Mouse (Mus musculus) left cerebral cortex, postnatal 36 days (tissue): ENCODE results near the gene Arhgap40. TPM values are rescaled to one million over a fixed set of nuclear protein-coding genes. Genes with fewer than 3 reads are reported as not detected.

ENCODE experiments used
- DNase-seq, 2 experiments: peaks; one replicate each; pipeline ENCODE4 v3.0.0; 2021 to 2022; ENCODE audit warnings: low spot score in 2 of 2, mixed read lengths in 1 of 2
- intact Hi-C: fragments of 180-260 bp; cut with DNase I; formaldehyde crosslinking; loops from one replicate; pipeline ENCODE4 v1.15.1; 2025
- total RNA-seq, 2 experiments: library from RNA; stranded (reverse); gene quantifications; 2 replicates each; pipeline ENCODE4 v1.2.3; 2021

Gene Arhgap40
- total RNA-seq: not detected

DNA sequence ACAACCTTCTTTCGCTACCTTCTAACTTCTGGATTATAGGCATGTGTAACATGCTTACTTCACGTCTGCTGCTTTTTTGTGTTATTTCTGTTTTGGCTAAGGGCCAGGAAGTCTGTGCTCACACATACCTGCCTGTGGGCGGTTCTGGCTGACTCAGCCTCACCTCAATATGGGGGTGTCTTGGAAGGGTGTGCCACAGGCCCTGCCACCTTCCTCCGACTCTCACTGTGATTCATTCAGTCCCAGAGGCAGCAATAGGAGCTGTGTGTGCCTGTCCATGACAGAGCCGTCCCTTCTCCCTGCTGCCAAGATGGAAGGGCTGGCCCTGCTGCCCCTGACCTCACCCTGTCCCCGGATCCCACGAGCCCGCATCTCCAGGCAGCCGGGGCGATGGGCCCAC is at the start of gene Arhgap40:
Gene Arhgap40, plus strand, starts transcription at position 269 of the 400 bp plus-strand sequence.
- no peak for DNase-seq
- intact Hi-C loops: no loop called here

DNA sequence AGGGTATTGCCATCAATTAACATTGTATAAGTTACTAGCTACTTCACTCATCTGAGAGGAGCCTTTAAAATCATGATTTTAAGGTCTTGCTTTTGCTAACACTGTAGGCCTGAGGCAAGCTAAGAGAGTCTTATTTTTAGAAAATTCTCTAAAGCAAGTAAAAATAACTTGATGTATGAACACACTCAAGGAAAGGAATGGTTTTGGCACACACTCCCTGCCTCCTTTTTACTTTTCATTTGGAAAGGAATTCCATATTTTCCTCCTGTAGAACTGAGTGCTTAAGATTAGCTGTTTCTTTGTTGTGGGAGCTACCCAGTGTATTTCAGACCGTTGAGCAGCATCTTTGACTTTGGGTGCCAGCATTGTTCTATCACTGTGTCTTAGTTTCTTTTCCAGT is 38.4 kb upstream of the Arhgap40 start:
- intact Hi-C loops: no loop called here

DNA sequence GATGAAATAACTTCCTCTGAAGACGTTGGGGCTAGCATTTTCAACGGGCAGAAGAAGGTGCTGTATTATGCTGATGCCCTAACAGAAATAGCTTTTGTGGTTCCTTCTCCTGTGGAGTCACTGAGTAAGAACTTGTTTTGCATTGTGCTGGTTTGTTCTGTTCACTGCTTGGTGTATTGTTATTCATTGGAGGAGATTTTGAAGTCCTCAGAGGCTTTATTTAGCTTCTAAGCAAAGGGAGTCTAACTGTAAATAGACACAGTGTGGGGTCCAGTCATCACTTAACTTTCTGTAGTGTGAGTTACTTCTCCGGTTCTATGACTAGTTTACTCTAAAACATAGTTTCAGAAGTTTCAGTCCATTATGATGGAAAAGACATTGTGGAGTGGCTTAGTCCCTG is 35.0 kb upstream of the Arhgap40 start:
- intact Hi-C loops: no loop called here
- DNase-seq: no peak

More for the DNA sequence above, 38.4 kb upstream of the Arhgap40 start:
- no peak for DNase-seq

DNA sequence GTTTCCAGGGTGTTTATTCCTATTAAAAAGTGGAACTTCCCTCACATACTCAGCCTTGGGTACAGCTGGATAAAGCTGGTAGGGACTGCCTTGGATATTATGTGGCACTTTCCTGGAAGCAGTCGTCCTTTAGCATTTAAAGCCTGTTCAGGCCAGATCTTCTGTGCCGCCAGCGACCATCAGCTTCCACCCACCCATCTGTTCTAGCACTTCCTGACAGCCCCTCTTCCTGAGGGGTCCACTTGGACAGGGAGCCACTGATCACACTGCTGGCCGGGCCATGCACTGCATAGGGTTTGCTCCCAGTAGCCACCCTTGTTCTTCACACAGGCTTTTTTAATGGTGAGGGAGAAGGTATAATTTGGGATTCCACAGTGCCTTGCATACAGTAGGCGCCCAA is 14.1 kb upstream of the Arhgap40 start:
- no peak for DNase-seq
- intact Hi-C loops: no loop called here

- intact Hi-C loops: no loop called here
These were observed 10.5 kb upstream of the Arhgap40 start, which contains the start of gene Adig for GRCm38 (mm10) chr2:158501836-158502812. Gene Adig, plus strand, starts transcription at chr2:158502612.

GRCm38 (mm10) chr2:158503226-158503625 is 9.4 kb upstream of the Arhgap40 start:
- DNase-seq: no peak

More at GRCm38 (mm10) chr2:158501836-158502812, 10.5 kb upstream of the Arhgap40 start, which contains the start of gene Adig:
- DNase-seq: no peak

GRCm38 (mm10) chr2:158503671-158504070 is 8.9 kb upstream of the Arhgap40 start:
- intact Hi-C loops: no loop called here
- no peak for DNase-seq

More at GRCm38 (mm10) chr2:158503226-158503625, 9.4 kb upstream of the Arhgap40 start:
- intact Hi-C loops: no loop called here

DNA sequence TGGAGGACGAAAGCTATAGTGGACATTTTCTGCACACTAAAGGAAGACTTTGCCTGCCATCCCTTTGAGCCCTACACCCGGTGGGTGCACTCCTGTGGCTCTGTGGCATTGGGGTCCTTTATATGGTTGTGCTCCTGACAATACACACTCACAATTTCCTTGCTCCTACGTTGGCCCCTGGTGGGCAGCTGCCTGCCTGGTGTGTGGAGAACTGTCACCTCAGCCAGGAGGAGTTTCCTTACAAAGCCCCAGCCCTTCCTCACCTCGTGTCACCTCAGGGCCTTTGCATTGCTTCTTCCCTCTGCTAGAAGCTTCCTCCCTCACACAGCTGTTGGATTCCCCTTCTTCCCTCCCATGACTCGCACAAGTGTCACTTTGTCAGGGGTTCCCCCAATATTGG is 6.1 kb upstream of the Arhgap40 start:
- intact Hi-C loops: no loop called here
- DNase-seq: no peak

- intact Hi-C loops: no loop called here
- DNase-seq: no peak
These were observed 5.5 kb upstream of the Arhgap40 start for GRCm38 (mm10) chr2:158507046-158507445.

- intact Hi-C loops: no loop called here
- DNase-seq: no peak
These were observed 1.9 kb upstream of the Arhgap40 start for GRCm38 (mm10) chr2:158510665-158511064.

GRCm38 (mm10) chr2:158513821-158514336 is 1.3 kb downstream of the Arhgap40 start:
- intact Hi-C loops: no loop called here
- DNase-seq: no peak

DNA sequence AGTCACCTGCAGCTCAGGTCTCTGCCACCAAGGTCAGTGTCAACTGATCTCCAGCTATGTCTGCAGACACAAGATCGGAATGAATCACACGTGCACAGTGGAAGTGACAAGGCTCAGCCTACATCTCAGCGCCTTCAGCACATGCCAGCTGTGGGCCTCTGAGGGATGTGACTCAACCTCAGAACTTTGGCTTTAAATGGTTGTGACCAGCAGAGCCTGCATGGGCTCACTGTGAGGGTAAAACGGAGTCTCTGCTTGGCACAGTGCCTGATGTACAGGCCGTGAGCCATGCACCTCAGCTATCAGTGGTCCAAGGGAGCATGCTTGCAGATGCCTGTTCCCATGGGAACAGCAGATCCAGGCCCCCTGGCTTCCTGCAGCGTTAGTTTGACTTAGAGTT is 6.0 kb downstream of the Arhgap40 start:
- intact Hi-C loops: no loop called here
- DNase-seq: no peak

- no peak for DNase-seq
- intact Hi-C loops: no loop called here
These were observed 6.5 kb downstream of the Arhgap40 start for GRCm38 (mm10) chr2:158519071-158519470.

GRCm38 (mm10) chr2:158519800-158520199 is 7.2 kb downstream of the Arhgap40 start:
- intact Hi-C loops: no loop called here

DNA sequence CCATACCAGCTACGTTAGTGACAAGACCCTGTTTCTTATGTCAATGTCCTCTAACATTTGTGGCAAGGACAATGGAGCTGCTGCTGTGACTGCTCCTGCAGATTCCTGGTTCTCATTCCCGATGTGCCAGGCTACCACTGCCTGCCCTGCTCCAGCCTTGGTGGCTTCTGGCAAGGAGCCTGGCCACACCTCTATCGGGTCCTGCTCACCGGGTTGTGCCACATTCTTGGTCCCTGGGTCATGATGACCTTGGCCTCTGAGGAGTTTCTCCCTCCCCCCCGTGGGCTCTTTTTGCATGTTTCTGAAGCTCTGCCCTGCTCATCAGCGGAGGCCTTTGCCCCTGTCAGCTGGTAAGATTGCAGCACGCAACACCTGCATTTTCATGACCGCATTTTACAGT is 10.5 kb downstream of the Arhgap40 start:
- no peak for DNase-seq
- intact Hi-C loops: no loop called here

More at GRCm38 (mm10) chr2:158519800-158520199, 7.2 kb downstream of the Arhgap40 start:
- no peak for DNase-seq

DNA sequence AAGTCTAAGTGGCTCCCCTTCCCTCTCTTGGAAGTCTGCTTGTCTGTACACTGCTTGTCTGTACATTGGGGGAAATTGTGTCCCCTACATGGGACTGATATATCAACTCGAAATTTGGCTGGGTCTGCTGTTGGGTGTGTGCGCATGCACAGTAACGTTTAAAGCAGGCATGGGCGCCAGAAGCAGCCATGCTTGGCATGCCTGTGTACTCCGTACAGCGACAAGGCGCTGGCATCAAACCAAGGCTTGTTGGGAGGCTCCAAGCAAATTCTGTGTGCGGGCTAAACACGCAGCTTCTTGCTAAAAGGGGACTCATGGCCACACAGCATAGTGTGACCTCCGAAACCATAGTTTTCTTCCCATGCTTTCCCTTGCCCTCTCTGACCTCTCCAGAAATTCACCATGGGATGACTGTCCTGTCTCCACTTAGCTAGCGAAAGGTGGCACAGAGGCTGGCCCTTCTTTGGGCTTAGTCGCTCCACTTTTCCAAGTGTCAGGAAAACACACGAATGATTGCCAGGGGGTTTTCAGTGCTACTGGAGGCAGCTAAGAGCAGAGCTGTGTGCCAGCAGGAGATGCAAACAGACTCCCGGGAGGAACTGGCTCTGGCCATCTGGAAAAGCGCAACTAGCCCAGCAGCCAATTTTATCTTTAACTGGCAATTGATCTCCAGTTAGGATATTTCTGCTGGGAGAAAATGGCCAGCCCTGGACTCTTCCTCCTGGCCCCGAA is 11.7 kb downstream of the Arhgap40 start:
- intact Hi-C loops: no loop called here
- no peak for DNase-seq

GRCm38 (mm10) chr2:158534090-158534489 is 21.5 kb downstream of the Arhgap40 start:
- intact Hi-C loops: loop anchor here (5.0 kb wide), 1 partner anchor 478 kb away; no protein-coding TSS in a partner anchor
- peak; percentile 49 to 63 for DNase-seq

DNA sequence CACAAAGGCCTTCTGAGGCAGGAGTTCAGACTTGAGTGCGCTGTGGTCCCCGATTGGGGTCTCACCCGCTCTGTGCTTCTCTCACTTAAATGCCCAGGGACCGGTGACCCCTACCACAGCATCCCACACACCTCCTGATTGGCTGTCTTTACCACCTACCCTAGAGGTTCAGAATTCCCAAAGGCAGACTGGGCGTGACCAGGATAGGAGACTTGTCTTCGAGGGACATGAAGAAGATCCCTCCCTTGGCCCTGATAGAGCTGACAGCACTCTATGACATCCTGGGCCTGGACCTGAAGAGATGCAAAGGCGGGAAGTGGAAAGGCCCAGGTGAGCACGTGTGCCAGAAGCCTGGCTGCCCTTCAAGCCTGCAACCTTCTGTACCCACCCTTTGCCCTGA is 22.0 kb downstream of the Arhgap40 start:
- no peak for DNase-seq
- intact Hi-C loops: loop anchor here (5.0 kb wide), 1 partner anchor 478 kb away; no protein-coding TSS in a partner anchor

DNA sequence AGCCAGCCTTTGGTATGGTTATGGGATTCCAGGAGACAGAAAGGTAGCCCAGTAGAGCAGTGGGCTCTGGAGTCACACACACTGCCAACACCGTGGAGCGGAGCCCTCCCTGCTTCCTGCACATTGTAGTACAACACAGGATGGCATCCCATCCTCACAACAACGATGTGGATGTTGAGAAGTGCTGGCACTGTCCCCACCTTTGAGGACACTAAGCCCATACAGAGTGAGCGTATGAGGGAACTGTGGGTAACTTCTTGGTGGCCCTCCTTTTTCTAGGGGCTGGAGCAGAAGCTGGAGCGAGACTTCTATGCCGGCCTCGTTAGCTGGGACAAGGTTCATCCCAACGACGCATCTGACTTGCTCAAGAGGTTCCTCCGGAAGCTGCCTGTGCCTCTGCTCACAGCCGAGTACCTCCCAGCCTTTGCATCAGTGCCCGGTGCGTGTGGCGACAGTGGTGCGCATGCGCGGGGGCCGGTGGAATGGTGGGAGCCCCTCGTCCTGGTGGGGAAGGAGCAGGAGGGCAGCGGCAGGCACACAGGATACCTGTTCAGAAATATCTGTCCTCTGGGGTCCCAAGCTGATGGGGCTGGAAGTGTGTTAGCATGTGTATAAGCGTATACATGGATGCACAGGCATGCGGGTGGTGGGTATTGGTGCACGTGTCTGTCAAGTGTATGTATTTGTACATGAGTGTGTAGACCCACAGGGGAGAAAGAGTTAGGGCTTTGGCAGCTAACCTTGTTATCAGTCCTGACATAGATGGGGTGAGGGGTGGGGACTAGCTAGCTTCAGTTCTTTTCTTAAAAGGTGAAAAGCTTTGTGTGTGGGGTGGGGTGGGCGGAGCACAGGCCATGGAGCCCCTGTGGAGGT is 27.1 kb downstream of the Arhgap40 start:
- DNase-seq: no peak
- intact Hi-C loops: no loop called here
